Mouse (Mus musculus) intestine, embryonic 14.5 days (tissue): Measurements from ENCODE around the gene Neurl1a. TPM values are rescaled to one million over a fixed set of nuclear protein-coding genes. Genes with fewer than 3 reads are reported as not detected.

ENCODE experiments used
- ATAC-seq: fragments of 200-750 bp; cut with Nextera tagmentation; replicated peaks from 2 replicates; pipeline ENCODE4 v1.8.0; 2017; ENCODE audit warnings: low read depth, moderate number of reproducible peaks, moderate TSS enrichment, moderate library complexity; ENCODE audit not compliant: low FRiP score, low TSS enrichment
- DNase-seq: peaks from one replicate; pipeline ENCODE4 v3.0.0-alpha.2; 2018; ENCODE audit warnings: low spot score
- H3K27ac ChIP-seq: fragments of 300-500 bp; sonication (generic); 2 replicates; pipeline ENCODE4 v1.5.1; 2014; ENCODE audit warnings: low read depth, mild to moderate bottlenecking, control low read depth
- H3K27me3 ChIP-seq: fragments of 300-500 bp; sonication (generic); replicated peaks from 2 replicates; pipeline ENCODE4 v1.6.1; 2014; ENCODE audit warnings: low read length, control low read depth; ENCODE audit not compliant: control insufficient read depth, insufficient read depth
- H3K36me3 ChIP-seq: fragments of 300-500 bp; sonication (generic); 2 replicates; pipeline ENCODE4 v1.6.1; 2014; ENCODE audit warnings: low read length, control low read depth; ENCODE audit not compliant: control insufficient read depth, insufficient read depth
- H3K4me1 ChIP-seq: fragments of 300-500 bp; sonication (generic); replicated peaks from 2 replicates; pipeline ENCODE4 v1.6.1; 2014; ENCODE audit warnings: low read length, control low read depth, mixed read lengths; ENCODE audit not compliant: control insufficient read depth, insufficient read depth
- H3K4me2 ChIP-seq: fragments of 300-500 bp; sonication (generic); 2 replicates; pipeline ENCODE4 v1.6.1; 2014; ENCODE audit warnings: low read length
- H3K4me3 ChIP-seq: fragments of 300-500 bp; sonication (generic); 2 replicates; pipeline ENCODE4 v1.5.1; 2014; ENCODE audit warnings: low read depth, low read length, control low read depth, mixed read lengths
- H3K9ac ChIP-seq: fragments of 300-500 bp; sonication (generic); 2 replicates; pipeline ENCODE4 v1.6.1; 2014; ENCODE audit warnings: mild to moderate bottlenecking, low read length
- H3K9me3 ChIP-seq: fragments of 300-500 bp; sonication (generic); 2 replicates; pipeline ENCODE4 v1.6.1; 2016; ENCODE audit warnings: low read length, control low read depth; ENCODE audit not compliant: control insufficient read depth
- WGBS: fragments of 180-500 bp; shearing (Covaris S2); extraction: QIAGEN DNeasy Blood & Tissue Kit; methylation state at CpG from one replicate; pipeline ENCODE4 v1.1.7; 2014; 5-methylcytosine and 5-hydroxymethylcytosine counted together
- polyA plus RNA-seq: library from polyadenylated mRNA; unstranded; fragments of >200 nt; fragmentation: Nextera tagmentation; extraction: Ambion mirVana; gene quantifications from 2 replicates; pipeline ENCODE4 v1.2.1, GENCODE M21; 2014

The Neurl1a gene
- polyA plus RNA-seq, 1 experiment from 2014 or later, result 9.1 TPM

GRCm38 (mm10) chr19:47188515-47189128, 10.0 kb downstream of the Neurl1a start:
- H3K27ac ChIP-seq, result no peak overlapping the region
- no peak overlapping the region for H3K4me2 ChIP-seq
- H3K9me3 ChIP-seq, result no peaks in the 10 kb centered on the region
- H3K36me3 ChIP-seq, result no peaks in the 10 kb centered on the region
- WGBS, result 76% methylated on average over 11 of the region's 11 CpGs
- no peak overlapping the region for H3K9ac ChIP-seq
- H3K4me3 ChIP-seq, result no peak overlapping the region
- DNase-seq (no peak), ATAC-seq (0 out of 2 replicates have a peak, but pooled peaks have one; percentile 36)
- H3K27me3 ChIP-seq, result no peaks in the 10 kb centered on the region
- no peaks in the 10 kb centered on the region for H3K4me1 ChIP-seq

GRCm38 (mm10) chr19:47192158-47192557, 13.5 kb downstream of the Neurl1a start:
- Histone ChIP-seq H3K36me3 (no peaks in the 10 kb centered on the region), H3K4me3 (no peak overlapping the region), H3K27ac (no peak overlapping the region), H3K4me2 (no peak overlapping the region), H3K27me3 (no peaks in the 10 kb centered on the region), H3K9me3 (no peaks in the 10 kb centered on the region), H3K9ac (no peak overlapping the region), H3K4me1 (no peaks in the 10 kb centered on the region)
- 93% methylated on average over 5 of the region's 5 CpGs for WGBS
- ATAC-seq, result no peak
- no peak for DNase-seq

DNA sequence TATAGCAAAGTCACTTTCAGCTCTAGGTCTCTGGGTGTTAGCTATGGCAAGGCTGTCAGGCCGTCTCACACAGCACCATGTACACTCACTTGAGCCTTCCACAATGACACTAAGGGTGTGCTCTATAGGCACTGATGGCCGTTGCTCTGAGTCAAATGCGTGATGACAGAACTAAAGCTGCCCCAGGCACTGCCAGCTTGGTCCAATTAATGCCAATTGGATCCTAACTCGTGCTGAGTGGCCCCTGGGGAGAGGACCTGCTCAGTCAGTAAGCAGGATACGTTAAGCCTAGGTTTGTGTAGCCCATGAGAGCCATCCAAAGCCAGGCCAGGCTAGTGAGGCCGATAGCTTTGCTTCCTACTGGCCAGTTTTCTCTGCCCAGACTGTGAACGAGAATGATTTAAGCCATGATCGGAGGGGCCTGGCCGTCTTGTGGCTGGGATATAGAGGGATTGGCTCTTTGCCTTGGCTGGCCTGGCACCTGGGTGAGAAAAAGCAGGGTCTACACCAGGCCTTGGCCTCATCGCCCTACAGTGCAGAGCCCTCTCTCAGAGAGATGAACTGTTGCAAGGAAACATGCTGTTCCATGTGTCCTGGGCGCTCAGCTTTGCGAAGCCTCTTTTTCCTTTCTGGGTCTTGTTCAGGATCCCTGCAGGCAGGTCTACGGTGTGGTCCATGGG, 20.2 kb downstream of the Neurl1a start:
- Histone ChIP-seq H3K36me3 (no peaks in the 10 kb centered on the region), H3K27ac (peak overlapping the region; percentile 38; the same call in 1 of the 2 replicates), H3K27me3 (no peaks in the 10 kb centered on the region), H3K9me3 (no peaks in the 10 kb centered on the region), H3K4me1 (peaks cover 23% of the 10 kb centered on the region), H3K4me2 (no peak overlapping the region), H3K4me3 (no peak overlapping the region), H3K9ac (no peak overlapping the region)
- WGBS, result 77% methylated on average over 13 of the region's 13 CpGs
- ATAC-seq (no peak), DNase-seq (no peak)

DNA sequence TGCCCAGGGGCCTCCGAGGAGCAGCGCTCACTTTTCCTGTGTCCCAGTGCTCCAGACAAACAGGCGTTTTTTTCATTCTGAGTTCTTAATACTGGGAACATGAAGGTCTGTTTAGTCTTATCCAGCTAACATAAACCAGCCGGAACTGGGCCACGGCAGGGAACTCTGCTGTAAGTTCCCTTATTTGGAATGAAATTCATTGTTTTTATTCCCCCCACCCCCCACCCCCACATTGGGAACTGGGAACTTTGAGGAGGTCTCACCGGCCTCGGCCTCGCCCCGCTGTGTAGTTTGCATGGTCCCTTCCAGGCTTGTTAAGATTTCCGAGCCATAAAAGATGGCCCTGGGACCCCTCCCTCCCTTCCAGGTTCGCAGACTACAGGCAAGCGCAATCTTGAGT, 23.4 kb downstream of the Neurl1a start:
- Histone ChIP-seq H3K36me3 (no peaks in the 10 kb centered on the region), H3K4me1 (peaks cover 24% of the 10 kb centered on the region), H3K4me3 (no peak overlapping the region), H3K27ac (peak overlapping the region; percentile 95), H3K27me3 (no peaks in the 10 kb centered on the region), H3K9ac (peak overlapping the region; percentile 36; the same call in 1 of the 2 replicates), H3K4me2 (peak overlapping the region; percentile 33), H3K9me3 (no peaks in the 10 kb centered on the region)
- DNase-seq (no peak), ATAC-seq (peak; percentile 71)
- WGBS, result 15% methylated on average over 12 of the region's 12 CpGs

DNA sequence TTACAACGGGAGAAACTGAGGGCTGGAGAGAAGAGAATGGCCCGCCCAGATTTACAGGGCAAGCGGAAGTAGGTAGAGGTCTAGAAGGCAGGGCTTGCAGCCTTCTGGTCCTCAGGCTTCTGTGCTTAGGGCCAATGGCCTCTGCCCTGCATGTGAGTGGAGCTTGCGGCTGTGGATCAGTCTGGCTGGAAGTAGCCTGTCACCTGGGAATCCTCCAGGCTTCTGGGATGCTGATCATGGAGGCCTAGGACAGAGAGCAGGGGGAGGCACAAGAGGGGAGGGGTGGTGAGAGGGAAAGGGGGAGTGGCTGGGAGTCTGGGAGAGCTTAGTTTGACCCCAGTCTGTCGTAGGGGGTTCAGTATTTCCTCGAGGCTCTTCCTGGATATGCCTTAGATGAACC, 23.8 kb downstream of the Neurl1a start:
- Histone ChIP-seq H3K27ac (peak overlapping the region; percentile 95), H3K27me3 (no peaks in the 10 kb centered on the region), H3K4me1 (peaks cover 24% of the 10 kb centered on the region), H3K4me3 (no peak overlapping the region), H3K9me3 (no peaks in the 10 kb centered on the region), H3K4me2 (peak overlapping the region; percentile 33), H3K36me3 (no peaks in the 10 kb centered on the region), H3K9ac (0 out of 2 replicates have a peak overlapping the region, but pooled peaks have one; percentile 10)
- DNase-seq, result peak; percentile 71
- WGBS, result 29% methylated on average over 6 of the region's 6 CpGs
- ATAC-seq, result peak; percentile 65

DNA sequence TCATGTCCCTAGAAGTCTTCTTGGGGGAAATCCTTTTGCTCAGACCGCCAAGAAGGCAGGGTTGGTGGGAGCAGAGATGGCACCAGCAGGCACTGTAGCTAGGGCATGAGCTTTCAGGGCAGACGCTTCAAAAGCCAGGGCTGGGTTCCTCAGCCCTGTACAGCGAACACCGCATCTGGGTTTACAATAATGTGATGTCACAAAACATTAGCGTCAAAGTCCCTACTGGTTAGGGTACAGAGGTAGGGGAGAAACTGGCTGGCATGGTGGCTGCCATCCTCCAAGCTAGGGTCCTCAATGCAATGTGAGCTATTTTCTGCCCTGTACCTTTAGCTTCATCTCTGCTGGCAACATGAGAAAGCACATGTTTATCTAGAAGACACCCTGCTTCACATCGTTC, 24.4 kb downstream of the Neurl1a start:
- Histone ChIP-seq H3K4me3 (no peak overlapping the region), H3K4me2 (peak overlapping the region; percentile 33), H3K9me3 (no peaks in the 10 kb centered on the region), H3K36me3 (no peaks in the 10 kb centered on the region), H3K27ac (peak overlapping the region; percentile 95), H3K9ac (no peak overlapping the region), H3K4me1 (peaks cover 24% of the 10 kb centered on the region), H3K27me3 (no peaks in the 10 kb centered on the region)
- no peak for DNase-seq
- WGBS, result 81% methylated on average over 6 of the region's 6 CpGs
- no peak for ATAC-seq

DNA sequence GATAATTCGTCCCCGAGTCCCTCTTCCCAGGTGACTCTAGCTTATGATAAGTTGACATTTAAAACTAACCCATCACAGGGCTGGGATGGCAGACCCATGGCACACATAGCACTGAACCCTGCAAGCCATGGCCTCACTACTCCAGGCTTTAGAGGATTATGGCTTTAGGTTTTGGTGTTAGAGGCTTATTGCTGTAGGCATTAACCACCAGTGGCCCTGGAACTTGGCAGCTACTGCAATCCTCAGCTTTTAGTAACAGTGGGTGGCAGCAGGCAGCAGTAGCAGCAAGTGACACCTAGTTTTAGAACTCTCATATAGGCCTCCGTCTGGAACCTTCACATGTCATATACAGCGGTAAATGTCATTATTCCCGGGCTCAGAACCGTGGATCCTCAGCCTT, 26.0 kb downstream of the Neurl1a start:
- ATAC-seq, result no peak
- Histone ChIP-seq H3K4me1 (peaks cover 24% of the 10 kb centered on the region), H3K36me3 (no peaks in the 10 kb centered on the region), H3K4me2 (no peak overlapping the region), H3K9me3 (no peaks in the 10 kb centered on the region), H3K27me3 (no peaks in the 10 kb centered on the region), H3K9ac (no peak overlapping the region), H3K27ac (no peak overlapping the region), H3K4me3 (no peak overlapping the region)
- DNase-seq, result no peak
- WGBS, result 90% methylated on average over 6 of the region's 6 CpGs

GRCm38 (mm10) chr19:47206126-47206525, 27.5 kb downstream of the Neurl1a start:
- H3K4me2 ChIP-seq, result no peak overlapping the region
- peaks cover 24% of the 10 kb centered on the region for H3K4me1 ChIP-seq
- H3K36me3 ChIP-seq, result no peaks in the 10 kb centered on the region
- no peak for ATAC-seq
- H3K9ac ChIP-seq, result no peak overlapping the region
- DNase-seq, result no peak
- H3K4me3 ChIP-seq, result no peak overlapping the region
- 68% methylated on average over 1 of the region's 1 CpGs for WGBS
- H3K9me3 ChIP-seq, result no peaks in the 10 kb centered on the region
- no peak overlapping the region for H3K27ac ChIP-seq
- no peaks in the 10 kb centered on the region for H3K27me3 ChIP-seq

DNA sequence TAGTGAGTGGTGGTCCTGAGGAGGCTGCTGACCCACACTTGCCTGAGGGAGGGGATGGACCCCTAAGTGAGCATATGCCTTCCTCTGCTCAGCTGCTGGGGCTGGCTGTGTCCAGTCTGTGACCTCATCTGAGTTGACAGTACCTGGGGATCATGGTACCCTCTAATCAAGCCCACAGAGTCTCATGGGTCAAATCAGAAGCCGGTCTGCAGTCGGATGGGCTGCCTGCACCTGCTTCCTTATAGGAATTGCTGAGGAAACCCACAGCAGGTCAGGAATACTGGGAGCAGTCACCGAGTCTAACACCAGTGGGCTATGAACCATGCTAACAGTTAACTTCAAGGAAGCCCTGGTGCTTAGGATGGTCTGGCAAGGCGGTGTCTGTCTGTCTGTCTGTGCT, 31.8 kb downstream of the Neurl1a start:
- no peaks in the 10 kb centered on the region for H3K4me1 ChIP-seq
- H3K4me3 ChIP-seq, result no peak overlapping the region
- H3K27me3 ChIP-seq, result no peaks in the 10 kb centered on the region
- no peak overlapping the region for H3K9ac ChIP-seq
- DNase-seq (no peak), ATAC-seq (no peak)
- no peak overlapping the region for H3K4me2 ChIP-seq
- no peak overlapping the region for H3K27ac ChIP-seq
- WGBS, result 94% methylated on average over 4 of the region's 4 CpGs
- H3K36me3 ChIP-seq, result no peaks in the 10 kb centered on the region
- H3K9me3 ChIP-seq, result no peaks in the 10 kb centered on the region
